Mouse (Mus musculus) spleen, adult 18-20 months (tissue): ENCODE data around the gene Camk2b.
"Not testable (repeated sequence)": the region's sequence is repeated elsewhere in the genome, so short reads cannot be mapped to it uniquely, and the experiment has no call there.

ENCODE experiments used
- DNase-seq, 2 experiments: peaks; one replicate each; pipeline ENCODE4 v3.0.0; 2022; ENCODE audit warnings: mixed read lengths in 2 of 2

The Camk2b gene

GRCm38 (mm10) chr11:6066176-6066575, at the start of gene Camk2b:
Gene Camk2b (minus strand): TSS chr11:6066362.
- no peak for DNase-seq

GRCm38 (mm10) chr11:6111734-6112484, 45.7 kb upstream of the Camk2b start:
- DNase-seq: no peak

DNA sequence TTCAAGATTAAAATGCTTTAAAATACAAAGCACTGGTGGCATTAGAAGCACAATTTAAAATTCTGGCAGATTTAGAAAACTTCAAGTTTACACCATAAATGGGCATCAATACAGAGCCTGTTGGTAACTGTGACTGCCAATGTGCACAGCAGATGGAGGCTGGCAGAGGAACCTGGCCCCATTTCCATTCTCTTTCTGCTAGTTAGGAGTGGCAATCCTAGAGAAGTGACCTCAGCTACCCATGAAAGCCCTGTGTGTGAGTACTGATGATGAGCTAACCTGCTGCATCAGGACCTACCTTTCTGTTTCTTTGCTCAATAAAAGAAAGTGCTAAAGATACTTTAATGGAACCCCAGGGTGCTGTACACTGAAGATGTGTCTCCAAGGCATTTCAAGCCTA, 43.8 kb upstream of the Camk2b start:
- no peak for DNase-seq

DNA sequence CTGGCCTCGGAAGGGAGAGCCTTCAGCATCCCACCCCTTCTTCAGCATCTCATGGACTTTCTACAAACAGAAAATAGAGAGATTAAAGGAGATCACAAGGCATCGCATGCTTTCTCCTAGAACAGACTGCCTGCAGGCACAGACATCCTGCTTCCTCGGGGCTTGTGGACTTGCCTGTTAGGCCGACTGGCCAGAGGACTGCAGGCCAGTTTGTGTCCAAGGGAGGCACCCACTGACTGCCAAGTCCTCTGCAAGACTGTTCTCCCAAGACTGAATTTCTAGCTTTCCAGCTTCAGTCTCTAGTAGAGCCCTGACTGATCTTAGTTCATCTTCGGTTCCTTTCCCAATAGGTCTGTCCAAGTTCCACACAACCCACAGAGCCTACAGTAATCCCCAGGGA, 42.1 kb upstream of the Camk2b start:
- no peak for DNase-seq

GRCm38 (mm10) chr11:6107722-6108121, 41.6 kb upstream of the Camk2b start:
- no peak for DNase-seq

- no peak for DNase-seq
Measured at GRCm38 (mm10) chr11:6104734-6105133, 38.6 kb upstream of the Camk2b start.

- not testable (repeated sequence) for DNase-seq
Measured at GRCm38 (mm10) chr11:6096637-6097036, 30.5 kb upstream of the Camk2b start.

GRCm38 (mm10) chr11:6086991-6087390, 20.8 kb upstream of the Camk2b start:
- DNase-seq: no peak

DNA sequence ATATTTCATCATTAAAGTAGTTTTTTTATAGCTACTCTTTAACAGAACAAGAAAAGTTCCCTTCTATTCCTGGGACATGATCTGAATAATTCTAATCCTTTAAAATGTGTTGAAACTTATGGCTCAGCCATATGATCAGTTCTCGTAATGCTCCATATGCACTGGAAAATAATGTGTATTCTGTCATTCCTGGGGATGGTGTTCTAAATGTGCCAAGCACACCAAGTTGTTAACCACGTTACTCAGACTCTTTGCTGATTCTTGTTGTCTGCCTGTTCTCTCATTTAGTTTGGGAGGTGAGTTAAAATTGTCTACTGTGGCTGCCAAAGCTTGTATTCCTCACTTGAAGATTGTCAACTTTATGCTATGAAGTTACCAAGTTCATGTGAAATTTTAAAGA, 12.6 kb upstream of the Camk2b start:
- no peak for DNase-seq

- no peak for DNase-seq
Measured at GRCm38 (mm10) chr11:6075618-6076066, 9.5 kb upstream of the Camk2b start.

- DNase-seq: no peak
Measured at GRCm38 (mm10) chr11:6068181-6068957, 2.2 kb upstream of the Camk2b start.

DNA sequence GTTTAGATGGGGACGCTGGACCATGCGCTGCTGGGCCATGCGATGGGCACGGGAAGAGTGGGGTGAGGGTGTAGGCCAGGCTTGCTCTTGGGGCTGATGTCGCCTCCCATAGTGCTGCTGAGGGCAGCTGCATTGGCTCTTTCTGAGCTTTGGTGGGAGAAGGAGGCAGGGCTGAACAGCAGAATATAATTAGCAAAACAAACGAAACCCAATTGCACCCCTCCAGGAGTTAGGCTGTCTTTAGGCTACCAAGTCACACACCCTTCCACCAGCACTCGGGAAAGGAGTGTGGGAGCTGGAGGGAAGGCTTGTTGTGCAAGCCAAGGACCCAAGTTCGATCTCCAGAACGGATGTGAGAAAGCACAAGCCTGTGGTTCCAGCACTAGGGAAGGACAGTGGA, 998 bp upstream of the Camk2b start:
- no peak for DNase-seq

DNA sequence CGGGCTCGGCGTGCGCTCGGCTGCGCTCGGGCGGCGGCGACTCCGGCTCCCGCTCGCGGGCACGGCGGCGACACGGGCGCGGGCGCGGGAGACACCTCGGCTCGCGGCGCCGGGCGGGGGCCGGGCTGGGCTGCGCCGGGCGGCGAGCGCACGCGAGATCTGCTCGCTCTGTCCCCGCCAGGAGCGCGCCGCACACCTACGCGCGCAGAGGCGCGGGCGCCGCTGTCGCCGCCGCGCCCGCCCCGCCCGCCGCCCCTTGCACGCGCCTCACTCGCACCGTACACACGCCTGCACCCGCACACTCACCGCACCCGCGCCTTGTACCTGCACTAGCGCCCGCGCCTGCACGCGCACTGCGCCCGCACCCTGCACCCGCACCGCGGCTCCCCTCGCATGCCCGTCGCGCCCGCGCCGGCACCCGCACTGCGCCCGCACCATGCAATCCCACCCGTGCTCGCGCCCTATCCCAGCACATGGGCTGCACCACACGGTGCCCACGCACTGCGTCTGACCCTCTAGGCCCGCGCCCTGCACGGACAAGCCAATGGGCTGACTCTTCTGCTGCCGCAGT, 526 bp downstream of the Camk2b start:
- no peak for DNase-seq

DNA sequence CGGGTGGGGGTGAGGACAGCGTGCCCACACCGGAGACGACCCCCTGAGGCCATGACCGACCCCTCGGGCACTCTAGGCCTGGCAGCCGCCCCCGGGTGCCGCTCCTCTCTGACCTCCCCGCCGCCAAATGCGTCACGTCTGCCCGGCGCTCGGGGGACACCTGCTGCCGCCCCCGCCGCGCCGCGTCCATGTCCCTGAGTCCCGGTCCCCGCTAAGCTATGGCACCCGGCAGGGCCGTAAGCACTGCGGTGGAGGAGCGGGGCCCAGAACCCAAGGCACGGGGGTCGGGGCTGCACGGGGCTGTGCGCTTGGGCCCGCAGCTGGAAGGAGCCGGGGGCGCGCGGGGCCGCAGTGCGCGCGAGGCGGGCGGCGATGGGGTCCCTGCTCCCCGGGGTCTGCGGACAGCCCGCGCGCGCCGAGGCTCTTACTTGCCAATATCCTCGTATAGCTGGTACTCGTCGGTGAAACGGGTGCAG, 1.1 kb downstream of the Camk2b start:
- no peak for DNase-seq

GRCm38 (mm10) chr11:6064215-6065045, 1.7 kb downstream of the Camk2b start:
- DNase-seq: no peak

DNA sequence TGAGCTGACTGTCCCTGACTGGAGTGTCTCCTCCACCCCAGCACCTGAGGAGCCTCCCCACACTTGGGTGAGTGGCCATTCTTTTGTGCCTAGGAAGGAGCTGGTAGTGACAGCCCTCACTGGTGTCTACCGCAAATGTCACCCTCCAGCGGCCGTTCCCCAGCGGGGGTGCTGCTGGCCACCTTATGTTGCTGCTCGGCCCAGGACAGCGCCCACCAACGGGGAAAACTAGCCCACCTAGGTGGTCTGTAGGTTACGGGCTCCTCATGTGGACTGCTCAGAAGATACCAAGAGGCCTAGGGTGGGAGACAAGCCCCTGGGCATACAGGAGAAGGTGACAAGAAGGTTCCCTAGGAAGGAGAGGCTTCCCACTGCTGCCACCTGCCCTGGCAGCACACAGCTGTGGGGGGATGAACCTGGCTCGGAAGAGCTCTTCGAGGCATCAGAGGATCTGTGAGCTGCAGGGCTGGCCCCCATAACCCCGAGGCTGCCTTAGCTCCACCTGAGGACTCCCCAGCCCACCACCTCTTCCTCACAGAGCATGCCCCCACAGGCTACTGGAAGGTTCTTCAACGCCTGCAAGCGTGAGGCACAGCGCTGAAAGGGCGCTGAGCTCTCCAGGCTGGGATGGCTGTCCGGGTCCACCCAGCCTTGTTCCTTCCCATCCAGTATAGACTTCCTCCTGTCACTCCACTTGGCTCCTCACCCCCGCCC, 2.5 kb downstream of the Camk2b start:
- no peak for DNase-seq

GRCm38 (mm10) chr11:6063065-6063464, 3.1 kb downstream of the Camk2b start:
- no peak for DNase-seq

DNA sequence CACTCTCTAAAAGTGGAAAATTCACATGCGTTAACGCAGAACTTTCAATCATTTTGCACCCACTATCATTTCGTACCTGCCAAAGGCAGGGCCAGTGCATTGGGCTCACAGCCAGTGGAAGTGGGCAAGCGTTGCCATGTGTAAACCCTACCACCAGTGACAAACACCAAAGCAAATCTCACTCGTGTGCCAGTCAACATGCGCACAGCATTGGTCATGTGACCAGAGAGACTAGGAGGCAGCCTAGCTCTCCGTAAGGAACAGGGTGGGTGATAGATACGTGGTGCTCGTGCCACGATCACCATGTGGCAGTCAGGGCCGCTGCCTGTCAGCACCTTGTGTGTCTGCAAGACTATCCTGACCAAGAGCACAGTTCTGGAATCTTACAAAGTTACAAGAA, 3.8 kb downstream of the Camk2b start:
- DNase-seq: no peak

GRCm38 (mm10) chr11:6061891-6062290, 4.3 kb downstream of the Camk2b start:
- DNase-seq: no peak

DNA sequence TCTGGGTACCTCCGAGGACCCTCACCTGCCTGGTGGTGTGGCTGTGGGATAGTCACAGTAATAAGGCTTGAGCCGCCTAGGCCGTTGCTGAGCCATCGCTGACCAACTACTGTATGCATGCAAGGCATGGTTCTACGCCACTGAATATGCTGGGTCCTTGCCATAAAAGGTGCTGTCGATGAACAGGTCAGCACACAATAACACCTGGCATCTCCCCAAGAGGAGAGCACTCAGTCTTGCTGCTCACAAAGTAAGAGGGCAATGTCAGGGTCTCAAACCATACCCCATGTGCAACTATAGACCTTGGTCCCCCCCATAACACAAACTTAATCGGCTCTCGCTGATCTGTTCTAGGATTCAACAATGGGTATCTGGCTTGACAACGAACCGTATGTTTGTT, 7.0 kb downstream of the Camk2b start:
- DNase-seq: no peak

DNA sequence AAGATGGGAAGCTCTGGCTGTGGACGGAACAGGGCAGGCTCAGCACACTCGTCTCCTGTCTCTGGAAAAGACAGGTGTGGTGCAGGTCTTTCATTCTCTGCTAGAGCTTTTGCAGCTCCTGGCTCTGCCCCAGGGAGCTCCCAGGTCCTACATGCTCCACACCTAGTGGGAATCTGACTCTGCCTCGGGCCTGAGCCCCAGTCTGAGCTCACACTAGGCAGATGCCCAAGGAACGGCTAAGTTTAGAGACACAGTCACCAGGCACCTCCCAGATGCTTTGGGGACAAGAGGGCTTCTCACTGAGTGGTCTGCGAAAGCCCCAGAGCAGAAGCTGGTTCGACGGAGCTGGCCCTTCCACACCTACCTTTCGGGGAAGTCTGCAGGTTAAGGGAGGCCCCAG, 12.8 kb downstream of the Camk2b start:
- no peak for DNase-seq

- no peak for DNase-seq
Measured at GRCm38 (mm10) chr11:6050066-6050560, 16.0 kb downstream of the Camk2b start.
